Mouse (Mus musculus): ENCODE data around the gene Sod3. TPM values are rescaled to one million over a fixed set of nuclear protein-coding genes. Genes with fewer than 3 reads are reported as not detected.

Sod3 gene
- polyA plus RNA-seq, 1 experiment from 2014 or later, result not detected

GRCm38 (mm10) chr5:52382837-52383236 is 19.2 kb downstream of the Sod3 start:
- no peak overlapping the region for H3K4me3 ChIP-seq (replicated peaks)
- no peaks in the 10 kb centered on the region for H3K36me3 ChIP-seq
- WGBS, result 86% methylated on average over 8 of the region's 8 CpGs
- H3K9ac ChIP-seq (replicated peaks), result no peak overlapping the region
- H3K9me3 ChIP-seq, result no peaks in the 10 kb centered on the region
- H3K27ac ChIP-seq, result no peak overlapping the region
- H3K4me1 ChIP-seq (replicated peaks), result no peaks in the 10 kb centered on the region; the same call in 1 of the 2 replicates
- H3K4me2 ChIP-seq, result no peak overlapping the region
- no peaks in the 10 kb centered on the region for H3K27me3 ChIP-seq
- no peak for ATAC-seq (ENCODE audit: insufficient number of reproducible peaks, insufficient read depth, low FRiP score, low TSS enrichment, low read depth)

GRCm38 (mm10) chr5:52383748-52384147 is 20.2 kb downstream of the Sod3 start:
- Histone ChIP-seq H3K36me3 (no peaks in the 10 kb centered on the region), H3K9me3 (no peaks in the 10 kb centered on the region), H3K4me1 (replicated peaks) (no peaks in the 10 kb centered on the region; the same call in 1 of the 2 replicates), H3K4me2 (no peak overlapping the region), H3K27me3 (no peaks in the 10 kb centered on the region), H3K9ac (replicated peaks) (no peak overlapping the region), H3K4me3 (replicated peaks) (no peak overlapping the region), H3K27ac (no peak overlapping the region)
- 82% methylated on average over 5 of the region's 5 CpGs for WGBS
- ATAC-seq (ENCODE audit: insufficient number of reproducible peaks, insufficient read depth, low FRiP score, low TSS enrichment, low read depth), result no peak

- H3K9me3 ChIP-seq, result no peaks in the 10 kb centered on the region
- no peak overlapping the region for H3K27ac ChIP-seq
- H3K4me3 ChIP-seq (replicated peaks), result no peak overlapping the region
- H3K27me3 ChIP-seq, result no peaks in the 10 kb centered on the region
- no peak overlapping the region for H3K4me2 ChIP-seq
- ATAC-seq (ENCODE audit: insufficient number of reproducible peaks, insufficient read depth, low FRiP score, low TSS enrichment, low read depth), result no peak
- no peaks in the 10 kb centered on the region; the same call in 1 of the 2 replicates for H3K4me1 ChIP-seq (replicated peaks)
- 72% methylated on average over 2 of the region's 2 CpGs for WGBS
- H3K36me3 ChIP-seq, result no peaks in the 10 kb centered on the region
- no peak overlapping the region for H3K9ac ChIP-seq (replicated peaks)
Observed at GRCm38 (mm10) chr5:52386016-52386415, 22.4 kb downstream of the Sod3 start.

GRCm38 (mm10) chr5:52388092-52388749 is 24.6 kb downstream of the Sod3 start:
- no peaks in the 10 kb centered on the region for H3K27me3 ChIP-seq
- H3K4me3 ChIP-seq (replicated peaks), result no peak overlapping the region
- no peaks in the 10 kb centered on the region for H3K36me3 ChIP-seq
- H3K4me1 ChIP-seq (replicated peaks), result no peaks in the 10 kb centered on the region
- WGBS, result 74% methylated on average over 7 of the region's 7 CpGs
- no peak overlapping the region for H3K4me2 ChIP-seq
- H3K9ac ChIP-seq (replicated peaks), result no peak overlapping the region
- H3K9me3 ChIP-seq, result no peaks in the 10 kb centered on the region
- ATAC-seq (ENCODE audit: insufficient number of reproducible peaks, insufficient read depth, low FRiP score, low TSS enrichment, low read depth), result no peak
- H3K27ac ChIP-seq, result no peak overlapping the region

- Histone ChIP-seq H3K9ac (replicated peaks) (no peak overlapping the region), H3K9me3 (no peaks in the 10 kb centered on the region), H3K4me3 (replicated peaks) (no peak overlapping the region), H3K27me3 (no peaks in the 10 kb centered on the region), H3K4me2 (no peak overlapping the region), H3K27ac (no peak overlapping the region), H3K4me1 (replicated peaks) (no peaks in the 10 kb centered on the region), H3K36me3 (no peaks in the 10 kb centered on the region)
- ATAC-seq (ENCODE audit: insufficient number of reproducible peaks, insufficient read depth, low FRiP score, low TSS enrichment, low read depth), result no peak
- WGBS, result 87% methylated on average over 6 of the region's 6 CpGs
Observed at GRCm38 (mm10) chr5:52390381-52390780, 26.8 kb downstream of the Sod3 start.

GRCm38 (mm10) chr5:52391471-52391870 is 27.9 kb downstream of the Sod3 start:
- Histone ChIP-seq H3K36me3 (no peaks in the 10 kb centered on the region), H3K27ac (no peak overlapping the region), H3K9ac (replicated peaks) (no peak overlapping the region), H3K27me3 (no peaks in the 10 kb centered on the region), H3K4me1 (replicated peaks) (no peaks in the 10 kb centered on the region), H3K4me2 (no peak overlapping the region), H3K4me3 (replicated peaks) (no peak overlapping the region), H3K9me3 (no peaks in the 10 kb centered on the region)
- 81% methylated on average over 16 of the region's 16 CpGs for WGBS
- no peak for ATAC-seq (ENCODE audit: insufficient number of reproducible peaks, insufficient read depth, low FRiP score, low TSS enrichment, low read depth)

- no peak overlapping the region for H3K27ac ChIP-seq
- ATAC-seq (ENCODE audit: insufficient number of reproducible peaks, insufficient read depth, low FRiP score, low TSS enrichment, low read depth), result no peak
- H3K9me3 ChIP-seq, result no peaks in the 10 kb centered on the region
- H3K4me3 ChIP-seq (replicated peaks), result no peak overlapping the region
- H3K4me2 ChIP-seq, result no peak overlapping the region
- no peaks in the 10 kb centered on the region for H3K4me1 ChIP-seq (replicated peaks)
- H3K9ac ChIP-seq (replicated peaks), result no peak overlapping the region
- H3K27me3 ChIP-seq, result no peaks in the 10 kb centered on the region
- WGBS, result 86% methylated on average over 4 of the region's 4 CpGs
- no peaks in the 10 kb centered on the region for H3K36me3 ChIP-seq
Observed at GRCm38 (mm10) chr5:52393756-52394155, 30.2 kb downstream of the Sod3 start.

GRCm38 (mm10) chr5:52404373-52404772 is 40.8 kb downstream of the Sod3 start:
- 69% methylated on average over 8 of the region's 8 CpGs for WGBS
- H3K36me3 ChIP-seq, result no peaks in the 10 kb centered on the region

GRCm38 (mm10) chr5:52408668-52409315 is 45.2 kb downstream of the Sod3 start:
- H3K4me1 ChIP-seq (replicated peaks), result peaks cover 6% of the 10 kb centered on the region
- no peak for ATAC-seq (ENCODE audit: insufficient number of reproducible peaks, insufficient read depth, low FRiP score, low TSS enrichment, low read depth)
- 78% methylated on average over 7 of the region's 7 CpGs for WGBS
- H3K9me3 ChIP-seq, result no peaks in the 10 kb centered on the region
- H3K27ac ChIP-seq, result no peak overlapping the region
- no peak overlapping the region for H3K9ac ChIP-seq (replicated peaks)
- H3K4me2 ChIP-seq, result no peak overlapping the region
- H3K27me3 ChIP-seq, result no peaks in the 10 kb centered on the region
- no peak overlapping the region for H3K4me3 ChIP-seq (replicated peaks)
- H3K36me3 ChIP-seq, result no peaks in the 10 kb centered on the region

More at GRCm38 (mm10) chr5:52404373-52404772, 40.8 kb downstream of the Sod3 start:
- Histone ChIP-seq H3K9me3 (no peaks in the 10 kb centered on the region), H3K27me3 (no peaks in the 10 kb centered on the region), H3K4me2 (no peak overlapping the region), H3K4me3 (replicated peaks) (no peak overlapping the region), H3K4me1 (replicated peaks) (no peaks in the 10 kb centered on the region), H3K27ac (no peak overlapping the region), H3K9ac (replicated peaks) (no peak overlapping the region)
- no peak for ATAC-seq (ENCODE audit: insufficient number of reproducible peaks, insufficient read depth, low FRiP score, low TSS enrichment, low read depth)

GRCm38 (mm10) chr5:52410197-52410596 is 46.6 kb downstream of the Sod3 start:
- no peak overlapping the region for H3K4me2 ChIP-seq
- ATAC-seq (ENCODE audit: insufficient number of reproducible peaks, insufficient read depth, low FRiP score, low TSS enrichment, low read depth), result no peak
- H3K27ac ChIP-seq, result no peak overlapping the region
- peaks cover 6% of the 10 kb centered on the region for H3K4me1 ChIP-seq (replicated peaks)
- WGBS, result 85% methylated on average over 12 of the region's 12 CpGs
- no peak overlapping the region for H3K9ac ChIP-seq (replicated peaks)
- H3K36me3 ChIP-seq, result no peaks in the 10 kb centered on the region
- no peaks in the 10 kb centered on the region for H3K27me3 ChIP-seq
- H3K4me3 ChIP-seq (replicated peaks), result no peak overlapping the region
- no peaks in the 10 kb centered on the region for H3K9me3 ChIP-seq

- 66% methylated on average over 3 of the region's 3 CpGs for WGBS
Observed at GRCm38 (mm10) chr5:52411567-52411966, 48.0 kb downstream of the Sod3 start.

More at GRCm38 (mm10) chr5:52411567-52411966, 48.0 kb downstream of the Sod3 start:
- ATAC-seq (ENCODE audit: insufficient number of reproducible peaks, insufficient read depth, low FRiP score, low TSS enrichment, low read depth), result 0 out of 2 replicates have a peak, but pooled peaks have one; percentile 26
- Histone ChIP-seq H3K9me3 (no peaks in the 10 kb centered on the region), H3K9ac (replicated peaks) (no peak overlapping the region), H3K4me3 (replicated peaks) (no peak overlapping the region), H3K4me2 (no peak overlapping the region), H3K27ac (no peak overlapping the region), H3K27me3 (no peaks in the 10 kb centered on the region), H3K4me1 (replicated peaks) (peaks cover 6% of the 10 kb centered on the region), H3K36me3 (no peaks in the 10 kb centered on the region)
